Mouse (Mus musculus) forebrain, embryonic 10.5 days (tissue): ENCODE data around the gene Fdx1l. TPM values are rescaled to one million over a fixed set of nuclear protein-coding genes. Genes with fewer than 3 reads are reported as not detected.
A peak's percentile ranks its signal among the peaks of the same experiment; 100 is the strongest.
"Not testable (repeated sequence)": the region's sequence is repeated elsewhere in the genome, so short reads cannot be mapped to it uniquely, and the experiment has no call there.

ENCODE experiments used
- DNase-seq: peaks from one replicate; pipeline ENCODE4 v3.0.0-alpha.2; 2017; ENCODE audit warnings: low spot score; ENCODE audit errors: extremely low spot score
- H3K27ac ChIP-seq: fragments of 300-500 bp; sonication (generic); 2 replicates; pipeline ENCODE4 v1.5.1; 2016; ENCODE audit warnings: mild to moderate bottlenecking
- H3K27me3 ChIP-seq: fragments of 300-500 bp; sonication (generic); 2 replicates; pipeline ENCODE4 v1.6.1; 2016; ENCODE audit warnings: mild to moderate bottlenecking; ENCODE audit not compliant: poor library complexity, severe bottlenecking
- H3K36me3 ChIP-seq: fragments of 300-500 bp; sonication (generic); replicated peaks from 2 replicates; pipeline ENCODE4 v1.6.1; 2016; ENCODE audit warnings: mild to moderate bottlenecking, moderate library complexity
- H3K4me1 ChIP-seq: fragments of 300-500 bp; sonication (generic); 2 replicates; pipeline ENCODE4 v1.6.1; 2016
- H3K4me3 ChIP-seq: fragments of 300-500 bp; sonication (generic); 2 replicates; pipeline ENCODE4 v1.5.1; 2016; ENCODE audit warnings: mild to moderate bottlenecking, moderate library complexity
- H3K9me3 ChIP-seq: fragments of 300-500 bp; sonication (generic); 2 replicates; pipeline ENCODE4 v1.6.1; 2016; ENCODE audit warnings: mild to moderate bottlenecking, moderate library complexity
- WGBS: fragments of 180-500 bp; shearing (Covaris S2); methylation state at CpG from one replicate; pipeline ENCODE4 v1.1.7; 2016; 5-methylcytosine and 5-hydroxymethylcytosine counted together
- polyA plus RNA-seq: library from polyadenylated mRNA; unstranded; fragments of >200 nt; fragmentation: Nextera tagmentation; extraction: Ambion mirVana; gene quantifications from 2 replicates; pipeline ENCODE4 v1.2.1, GENCODE M21; 2016

Fdx1l gene
- polyA plus RNA-seq, 1 experiment from 2014 or later = 61.7 TPM

- Histone ChIP-seq H3K9me3 (no peaks in the 10 kb centered on the region), H3K4me3 (no peak overlapping the region), H3K4me1 (0 out of 2 replicates have a peak, but pooled peaks cover 3% of the 10 kb centered on the region), H3K27ac (no peak overlapping the region), H3K27me3 (peaks cover 17% of the 10 kb centered on the region), H3K36me3 (no peaks in the 10 kb centered on the region)
- DNase-seq = no peak
- 87% methylated on average over 3 of the region's 3 CpGs for WGBS
Observed at GRCm38 (mm10) chr9:21045235-21045634, 28.2 kb downstream of the Fdx1l start.

- peaks cover 22% of the 10 kb centered on the region for H3K27me3 ChIP-seq
- DNase-seq, H3K27ac ChIP-seq, H3K9me3 ChIP-seq, H3K36me3 ChIP-seq, H3K4me1 ChIP-seq, H3K4me3 ChIP-seq: not testable (repeated sequence)
- 60% methylated on average over 1 of the region's 1 CpGs for WGBS
Observed at GRCm38 (mm10) chr9:21044785-21045184, 28.6 kb downstream of the Fdx1l start.

GRCm38 (mm10) chr9:21043563-21043962 lies 29.9 kb downstream of the Fdx1l start:
- WGBS = 86% methylated on average over 4 of the region's 4 CpGs
- Histone ChIP-seq H3K4me1 (peaks cover 4% of the 10 kb centered on the region; the same call in 1 of the 2 replicates), H3K27me3 (peaks cover 34% of the 10 kb centered on the region), H3K36me3 (no peaks in the 10 kb centered on the region), H3K27ac (no peak overlapping the region), H3K4me3 (no peak overlapping the region), H3K9me3 (peaks cover 6% of the 10 kb centered on the region; the same call in 1 of the 2 replicates)
- DNase-seq = no peak

GRCm38 (mm10) chr9:21041308-21041707 lies 32.1 kb downstream of the Fdx1l start:
- 53% methylated on average over 4 of the region's 4 CpGs for WGBS
- peaks cover 57% of the 10 kb centered on the region for H3K27me3 ChIP-seq

GRCm38 (mm10) chr9:21039779-21040178 lies 33.6 kb downstream of the Fdx1l start:
- Histone ChIP-seq H3K36me3 (no peaks in the 10 kb centered on the region), H3K27ac (no peak overlapping the region), H3K4me3 (no peak overlapping the region), H3K27me3 (peaks cover 72% of the 10 kb centered on the region), H3K4me1 (peaks cover 36% of the 10 kb centered on the region), H3K9me3 (peaks cover 6% of the 10 kb centered on the region; the same call in 1 of the 2 replicates)
- DNase-seq = no peak
- 75% methylated on average over 3 of the region's 3 CpGs for WGBS

More at GRCm38 (mm10) chr9:21041308-21041707, 32.1 kb downstream of the Fdx1l start:
- no peaks in the 10 kb centered on the region for H3K36me3 ChIP-seq
- no peak overlapping the region for H3K4me3 ChIP-seq
- no peak overlapping the region for H3K27ac ChIP-seq
- peaks cover 6% of the 10 kb centered on the region; the same call in 1 of the 2 replicates for H3K9me3 ChIP-seq
- H3K4me1 ChIP-seq = peaks cover 24% of the 10 kb centered on the region
- DNase-seq = no peak

GRCm38 (mm10) chr9:21037481-21037891 lies 35.9 kb downstream of the Fdx1l start:
- H3K4me3 ChIP-seq = peak overlapping the region; percentile 49
- H3K4me1 ChIP-seq = peaks cover 53% of the 10 kb centered on the region
- H3K36me3 ChIP-seq = no peaks in the 10 kb centered on the region
- H3K27me3 ChIP-seq = peaks cover 95% of the 10 kb centered on the region
- peak overlapping the region; percentile 40; the same call in 1 of the 2 replicates for H3K27ac ChIP-seq
- WGBS = 2% methylated on average over 31 of the region's 31 CpGs
- peaks cover 6% of the 10 kb centered on the region; the same call in 1 of the 2 replicates for H3K9me3 ChIP-seq
- DNase-seq = no peak

- Histone ChIP-seq H3K4me3 (peak overlapping the region; percentile 49; the same call in 1 of the 2 replicates), H3K4me1 (peaks cover 61% of the 10 kb centered on the region)
- WGBS = 3% methylated on average over 22 of the region's 22 CpGs
Observed at GRCm38 (mm10) chr9:21036666-21037065, 36.7 kb downstream of the Fdx1l start.

GRCm38 (mm10) chr9:21036161-21036560 lies 37.3 kb downstream of the Fdx1l start:
- H3K4me3 ChIP-seq = no peak overlapping the region
- peaks cover 100% of the 10 kb centered on the region for H3K27me3 ChIP-seq
- 5% methylated on average over 20 of the region's 20 CpGs for WGBS
- no peak for DNase-seq
- H3K4me1 ChIP-seq = peaks cover 66% of the 10 kb centered on the region
- H3K36me3 ChIP-seq = no peaks in the 10 kb centered on the region
- peaks cover 6% of the 10 kb centered on the region; the same call in 1 of the 2 replicates for H3K9me3 ChIP-seq
- H3K27ac ChIP-seq = no peak overlapping the region

More at GRCm38 (mm10) chr9:21036666-21037065, 36.7 kb downstream of the Fdx1l start:
- peaks cover 6% of the 10 kb centered on the region; the same call in 1 of the 2 replicates for H3K9me3 ChIP-seq
- no peak for DNase-seq
- no peaks in the 10 kb centered on the region for H3K36me3 ChIP-seq
- peaks cover 99% of the 10 kb centered on the region for H3K27me3 ChIP-seq
- H3K27ac ChIP-seq = no peak overlapping the region

- no peaks in the 10 kb centered on the region for H3K36me3 ChIP-seq
- peaks cover 100% of the 10 kb centered on the region for H3K27me3 ChIP-seq
- peak overlapping the region; percentile 24; the same call in 1 of the 2 replicates for H3K4me3 ChIP-seq
- peaks cover 70% of the 10 kb centered on the region for H3K4me1 ChIP-seq
- H3K27ac ChIP-seq = no peak overlapping the region
- WGBS = 10% methylated on average over 9 of the region's 9 CpGs
- no peak for DNase-seq
- peaks cover 6% of the 10 kb centered on the region; the same call in 1 of the 2 replicates for H3K9me3 ChIP-seq
Observed at GRCm38 (mm10) chr9:21035586-21035985, 37.8 kb downstream of the Fdx1l start.

- Histone ChIP-seq H3K27me3 (peaks cover 100% of the 10 kb centered on the region), H3K27ac (no peak overlapping the region), H3K4me1 (peaks cover 80% of the 10 kb centered on the region), H3K4me3 (no peak overlapping the region), H3K9me3 (peaks cover 6% of the 10 kb centered on the region; the same call in 1 of the 2 replicates), H3K36me3 (no peaks in the 10 kb centered on the region)
- 1% methylated on average over 17 of the region's 17 CpGs for WGBS
- peak; percentile 26 for DNase-seq
Observed at GRCm38 (mm10) chr9:21034481-21035085, 38.8 kb downstream of the Fdx1l start.

- Histone ChIP-seq H3K4me1 (peaks cover 81% of the 10 kb centered on the region), H3K4me3 (peak overlapping the region; percentile 50), H3K36me3 (no peaks in the 10 kb centered on the region), H3K9me3 (no peaks in the 10 kb centered on the region), H3K27ac (no peak overlapping the region), H3K27me3 (peaks cover 100% of the 10 kb centered on the region)
- whole genome bisulfite sequencing = under 1% methylated on average over 34 of the region's 34 CpGs
- peak; percentile 71 for DNase-seq
Observed at GRCm38 (mm10) chr9:21033136-21033535, 40.3 kb downstream of the Fdx1l start.

- peaks cover 80% of the 10 kb centered on the region for H3K4me1 ChIP-seq
- DNase-seq = no peak
- H3K9me3 ChIP-seq = no peaks in the 10 kb centered on the region
- H3K4me3 ChIP-seq = peak overlapping the region; percentile 50
- H3K36me3 ChIP-seq = no peaks in the 10 kb centered on the region
- 4% methylated on average over 7 of the region's 7 CpGs for WGBS
- no peak overlapping the region for H3K27ac ChIP-seq
- peaks cover 100% of the 10 kb centered on the region for H3K27me3 ChIP-seq
Observed at GRCm38 (mm10) chr9:21032491-21032890, 40.9 kb downstream of the Fdx1l start.

GRCm38 (mm10) chr9:21031896-21032351 lies 41.5 kb downstream of the Fdx1l start, which contains the start of gene Icam5:
Gene Icam5 (plus strand): TSS chr9:21032073.
- Histone ChIP-seq H3K27me3 (peaks cover 100% of the 10 kb centered on the region), H3K27ac (peak within 1 kb of the TSS; percentile 5; the same call in 1 of the 2 replicates), H3K4me1 (peaks cover 74% of the 10 kb centered on the region), H3K36me3 (no peaks in the 10 kb centered on the region), H3K9me3 (no peaks in the 10 kb centered on the region), H3K4me3 (peak within 1 kb of the TSS; percentile 50)
- WGBS = under 1% methylated on average over 35 of the region's 35 CpGs
- peak; percentile 39 for DNase-seq
